Mouse (Mus musculus) bone marrow, adult 2 months (tissue): ENCODE data around the gene Immt. TPM values are rescaled to one million over a fixed set of nuclear protein-coding genes. Genes with fewer than 3 reads are reported as not detected.
"Not testable (repeated sequence)": the region's sequence is repeated elsewhere in the genome, so short reads cannot be mapped to it uniquely, and the experiment has no call there.

Source experiments
- H3K27ac ChIP-seq: fragments of 200-500 bp; 2 replicates; pipeline ENCODE4 v1.5.1; 2012; ENCODE audit warnings: low read depth, mild to moderate bottlenecking, control low read depth, inconsistent platforms, low read length; ENCODE audit not compliant: control insufficient read depth, poor library complexity, insufficient read depth
- H3K4me1 ChIP-seq: fragments of 200-500 bp; 2 replicates; pipeline ENCODE4 v1.6.1; 2011; ENCODE audit warnings: low read length; ENCODE audit not compliant: control insufficient read depth, insufficient read depth
- H3K4me3 ChIP-seq: fragments of 200-500 bp; replicated peaks from 2 replicates; pipeline ENCODE3; 2011; ENCODE audit warnings: mild to moderate bottlenecking, low read depth, low read length, control low read depth; ENCODE audit not compliant: control insufficient read depth
- CTCF ChIP-seq: fragments of 200-500 bp; IDR thresholded peaks from 2 replicates; pipeline ENCODE4 v1.5.1; 2011; ENCODE audit warnings: low read length, control low read depth; ENCODE audit not compliant: control insufficient read depth, insufficient read depth
- POLR2A ChIP-seq: fragments of 200-500 bp; IDR thresholded peaks from 2 replicates; pipeline ENCODE4 v1.6.1; 2011; ENCODE audit warnings: low read depth, mild to moderate bottlenecking, control low read depth, low read length, borderline replicate concordance; ENCODE audit not compliant: control insufficient read depth
- WGBS: fragments of 180-500 bp; shearing (Covaris S2); methylation state at CpG from one replicate; pipeline ENCODE4 v1.1.7; 2018; 5-methylcytosine and 5-hydroxymethylcytosine counted together
- polyA plus RNA-seq: library from polyadenylated mRNA; stranded (reverse); fragments of >200 nt; gene quantifications from 2 replicates; pipeline ENCODE4 v1.2.4, GENCODE M21; 2011; ENCODE audit warnings: low replicate concordance; ENCODE audit not compliant: missing spikeins, insufficient read depth, insufficient read length

Gene Immt
- polyA plus RNA-seq, 1 experiment: 103 TPM

- Histone ChIP-seq H3K4me3 (no peak within 1 kb of the TSS), H3K27ac (no peak within 1 kb of the TSS), H3K4me1 (no peaks in the 10 kb centered on the region; the same call in 1 of the 2 replicates)
- TF ChIP-seq CTCF: no peak
- no peak for TF ChIP-seq POLR2A
- WGBS: 39% methylated on average over 1 of the region's 1 CpGs
Measured at GRCm38 (mm10) chr6:71826869-71827268, 4.3 kb upstream of the Immt start, which contains the start of gene Mrpl35. Gene Mrpl35 (minus strand): TSS chr6:71826969.

DNA sequence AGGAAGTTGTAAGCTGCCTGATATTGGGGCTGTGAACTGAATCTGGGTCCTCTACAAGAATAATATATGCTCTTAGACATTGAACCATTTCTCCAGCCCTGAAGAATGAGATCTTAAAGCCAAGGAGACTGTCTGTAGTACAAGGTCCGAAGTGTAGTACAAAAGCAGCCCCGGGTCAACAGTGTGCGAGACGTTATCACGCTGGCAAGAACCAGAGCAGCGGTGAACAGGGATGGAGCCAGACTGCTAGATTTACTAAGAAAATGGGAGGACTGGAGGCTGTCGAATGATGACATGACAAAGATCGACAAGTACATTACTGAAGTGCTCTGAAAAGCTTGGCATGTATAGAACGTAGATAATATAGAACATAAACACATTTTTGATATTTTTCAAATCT, 1.4 kb upstream of the Immt start:
- TF ChIP-seq POLR2A (no peak), CTCF (no peak)
- H3K4me1 ChIP-seq: no peaks in the 10 kb centered on the region
- 90% methylated on average over 9 of the region's 9 CpGs for WGBS
- no peak overlapping the region for H3K4me3 ChIP-seq
- H3K27ac ChIP-seq: no peak overlapping the region

GRCm38 (mm10) chr6:71831581-71831960, 440 bp downstream of the Immt start:
- under 1% methylated on average over 21 of the region's 21 CpGs for WGBS
- H3K4me3 ChIP-seq: peak overlapping the region; percentile 92
- H3K27ac ChIP-seq: peak overlapping the region; percentile 94
- TF ChIP-seq POLR2A: no peak; the same call in 1 of the 2 replicates
- no peak for TF ChIP-seq CTCF
- no peaks in the 10 kb centered on the region for H3K4me1 ChIP-seq

DNA sequence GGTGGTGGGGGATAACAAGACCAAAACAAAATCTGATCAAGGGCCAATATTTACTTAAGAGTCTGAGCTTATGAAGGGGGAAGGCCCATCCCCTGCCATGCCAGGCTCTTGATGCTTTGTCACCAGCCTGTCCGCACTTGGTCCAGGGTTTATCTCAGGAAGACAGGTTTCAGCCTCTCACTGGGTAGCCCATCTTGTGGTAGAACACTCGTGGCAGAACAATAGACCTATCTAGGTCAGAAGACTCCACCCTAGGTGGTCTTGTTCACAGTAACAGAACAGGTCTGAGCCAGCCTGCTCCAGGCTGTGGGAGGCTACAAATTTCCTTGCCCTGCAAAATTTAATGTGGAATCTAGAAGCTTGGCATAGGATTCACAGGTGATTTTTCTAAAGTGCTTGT, 5.7 kb downstream of the Immt start:
- no peaks in the 10 kb centered on the region for H3K4me1 ChIP-seq
- H3K27ac ChIP-seq: no peak overlapping the region
- no peak overlapping the region for H3K4me3 ChIP-seq
- TF ChIP-seq POLR2A (no peak), CTCF (no peak)
- WGBS: 58% methylated on average over 2 of the region's 2 CpGs

DNA sequence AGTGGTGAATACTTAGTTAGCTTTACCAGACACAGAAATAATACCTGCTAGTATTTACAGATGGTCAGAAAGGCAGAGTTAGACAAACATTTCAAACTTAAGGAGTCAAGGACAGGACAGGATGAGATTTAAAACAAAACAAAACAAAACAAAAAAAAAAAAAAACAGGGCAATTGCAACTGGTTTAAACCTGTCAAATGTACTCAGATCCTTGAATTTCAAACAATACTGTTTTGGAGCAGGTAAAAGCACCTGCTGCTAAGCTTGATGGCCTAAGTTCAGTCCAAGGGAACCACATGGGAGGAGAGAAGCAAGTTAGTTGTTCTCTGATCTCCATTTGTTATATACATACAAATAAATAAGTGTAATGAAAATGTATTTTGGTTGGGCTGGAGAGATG, 8.7 kb downstream of the Immt start:
- H3K4me3 ChIP-seq: no peak overlapping the region
- TF ChIP-seq CTCF (no peak), POLR2A (no peak)
- no peak overlapping the region for H3K27ac ChIP-seq
- H3K4me1 ChIP-seq: no peaks in the 10 kb centered on the region

DNA sequence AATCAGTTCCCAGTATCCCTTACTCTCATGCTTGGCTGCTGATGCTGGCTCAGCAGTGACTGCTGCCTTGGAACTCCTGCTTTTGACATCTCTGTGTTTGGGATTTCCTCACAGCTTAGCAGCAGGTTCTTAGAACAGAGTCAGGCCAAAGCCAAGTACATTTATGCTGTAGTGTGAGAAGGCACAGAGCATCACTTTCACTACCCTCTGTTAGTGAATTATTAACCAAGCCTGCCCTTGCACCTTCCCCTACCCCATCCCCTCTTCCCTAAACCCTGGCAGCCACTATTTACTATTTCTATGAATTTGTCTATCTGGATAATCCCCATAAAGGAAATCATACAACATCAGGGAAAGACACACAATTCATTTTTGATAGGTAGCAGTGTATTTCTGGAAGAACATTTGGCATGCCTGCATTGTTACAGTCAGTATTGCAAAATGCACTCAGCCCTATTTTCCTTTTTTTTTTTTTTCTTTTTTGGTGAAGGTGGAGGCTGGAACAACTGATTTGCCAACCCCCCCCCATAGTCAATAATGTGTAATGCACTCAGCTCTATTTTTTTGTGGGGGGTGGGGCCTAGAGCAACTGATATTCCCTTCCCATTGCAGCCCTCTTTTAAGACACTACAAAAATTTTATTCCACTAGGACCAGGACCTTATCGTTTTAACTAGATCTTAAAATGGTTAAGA, 9.6 kb downstream of the Immt start:
- Histone ChIP-seq H3K4me1 (no peaks in the 10 kb centered on the region), H3K27ac (no peak overlapping the region), H3K4me3 (no peak overlapping the region)
- WGBS: 93% methylated on average over 1 of the region's 1 CpGs
- TF ChIP-seq POLR2A: no peak
- no peak for TF ChIP-seq CTCF

DNA sequence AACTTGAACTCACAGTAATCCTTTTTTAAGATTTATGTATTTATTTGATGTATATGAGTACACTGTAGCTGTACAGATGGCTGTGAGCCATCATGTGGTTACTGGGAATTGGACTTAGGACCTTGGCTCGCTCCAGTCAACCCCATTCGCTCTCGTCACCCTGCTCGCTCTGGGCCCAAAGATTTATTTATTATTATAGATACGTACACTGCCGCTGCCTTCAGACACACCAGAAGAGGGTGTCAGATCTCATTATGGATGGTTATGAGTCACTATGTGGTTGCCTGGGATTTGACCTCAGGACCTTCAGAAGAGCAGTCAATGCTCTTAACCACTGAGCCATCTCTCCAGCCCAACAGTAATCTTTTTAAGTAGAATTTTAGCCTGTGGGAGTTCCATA, 15.8 kb downstream of the Immt start:
- H3K4me3 ChIP-seq, H3K27ac ChIP-seq, H3K4me1 ChIP-seq: not testable (repeated sequence)
- 92% methylated on average over 6 of the region's 6 CpGs for WGBS

- TF ChIP-seq CTCF (no peak), POLR2A (no peak)
- no peaks in the 10 kb centered on the region for H3K4me1 ChIP-seq
- 92% methylated on average over 2 of the region's 2 CpGs for WGBS
- no peak overlapping the region for H3K27ac ChIP-seq
- no peak overlapping the region for H3K4me3 ChIP-seq
Measured at GRCm38 (mm10) chr6:71867751-71868150, 36.6 kb downstream of the Immt start.

GRCm38 (mm10) chr6:71868809-71869208, 37.7 kb downstream of the Immt start:
- no peak overlapping the region for H3K27ac ChIP-seq
- H3K4me1 ChIP-seq: no peaks in the 10 kb centered on the region
- TF ChIP-seq POLR2A (no peak), CTCF (no peak)
- H3K4me3 ChIP-seq: no peak overlapping the region
- 79% methylated on average over 1 of the region's 1 CpGs for WGBS
